Mouse (Mus musculus): ENCODE data around the gene Bnip3. TPM values are rescaled to one million over a fixed set of nuclear protein-coding genes. Genes with fewer than 3 reads are reported as not detected.

The Bnip3 gene
- polyA plus RNA-seq, 1 experiment from 2014 or later: 138 TPM

GRCm38 (mm10) chr7:138843421-138843820 lies 65.9 kb downstream of the Bnip3 start:
- H3K9ac ChIP-seq (ENCODE audit: low read length): no peak overlapping the region

GRCm38 (mm10) chr7:138841436-138842151 lies 67.7 kb downstream of the Bnip3 start:
- Histone ChIP-seq H3K4me2 (ENCODE audit: low read depth, low read length) (no peak overlapping the region), H3K9ac (ENCODE audit: low read length) (no peak overlapping the region), H3K4me1 (ENCODE audit: control insufficient read depth, insufficient read depth, low read length) (peaks cover 17% of the 10 kb centered on the region), H3K27me3 (ENCODE audit: control insufficient read depth, insufficient read depth, low read length) (no peaks in the 10 kb centered on the region), H3K36me3 (ENCODE audit: control insufficient read depth, insufficient read depth, low read length) (no peaks in the 10 kb centered on the region), H3K9me3 (replicated peaks; ENCODE audit: control insufficient read depth, low read length) (no peaks in the 10 kb centered on the region), H3K27ac (ENCODE audit: low read length) (no peak overlapping the region), H3K4me3 (replicated peaks; ENCODE audit: low read length) (no peak overlapping the region)
- 60% methylated on average over 3 of the region's 3 CpGs for WGBS
- no peak for ATAC-seq (ENCODE audit: insufficient read depth, low FRiP score)

More at GRCm38 (mm10) chr7:138843421-138843820, 65.9 kb downstream of the Bnip3 start:
- WGBS: 94% methylated on average over 4 of the region's 4 CpGs
- H3K4me2 ChIP-seq (ENCODE audit: low read depth, low read length): no peak overlapping the region
- H3K36me3 ChIP-seq (ENCODE audit: control insufficient read depth, insufficient read depth, low read length): no peaks in the 10 kb centered on the region
- no peaks in the 10 kb centered on the region for H3K9me3 ChIP-seq (replicated peaks; ENCODE audit: control insufficient read depth, low read length)
- no peak overlapping the region for H3K4me3 ChIP-seq (replicated peaks; ENCODE audit: low read length)
- ATAC-seq (ENCODE audit: insufficient read depth, low FRiP score): no peak
- no peak overlapping the region for H3K27ac ChIP-seq (ENCODE audit: low read length)
- H3K27me3 ChIP-seq (ENCODE audit: control insufficient read depth, insufficient read depth, low read length): no peaks in the 10 kb centered on the region
- peaks cover 30% of the 10 kb centered on the region for H3K4me1 ChIP-seq (ENCODE audit: control insufficient read depth, insufficient read depth, low read length)

Other genes with a start within 250 kb of the Bnip3 start
- gene Ppp2r2d, start 63.4 kb downstream of the Bnip3 start, polyA plus RNA-seq (2015; fragmentation: Nextera tagmentation; extraction: Ambion mirVana): 12.2 and 12.4 TPM in 2 replicates
- gene Mapk1ip1, start 63.2 kb downstream of the Bnip3 start, polyA plus RNA-seq (2015; fragmentation: Nextera tagmentation; extraction: Ambion mirVana): 13.1 and 14.8 TPM in 2 replicates
- 0.15 and 0.24 TPM in 2 replicates for gene Jakmip3, start 31.2 kb upstream of the Bnip3 start, polyA plus RNA-seq (2015; fragmentation: Nextera tagmentation; extraction: Ambion mirVana)
- 13.3 and 13.6 TPM in 2 replicates for gene Dpysl4, start 176.5 kb upstream of the Bnip3 start, polyA plus RNA-seq (2015; fragmentation: Nextera tagmentation; extraction: Ambion mirVana)

Measured in stomach, embryonic 16.5 days (tissue).